Mouse (Mus musculus): ENCODE data around the gene Slc26a9.

DNA sequence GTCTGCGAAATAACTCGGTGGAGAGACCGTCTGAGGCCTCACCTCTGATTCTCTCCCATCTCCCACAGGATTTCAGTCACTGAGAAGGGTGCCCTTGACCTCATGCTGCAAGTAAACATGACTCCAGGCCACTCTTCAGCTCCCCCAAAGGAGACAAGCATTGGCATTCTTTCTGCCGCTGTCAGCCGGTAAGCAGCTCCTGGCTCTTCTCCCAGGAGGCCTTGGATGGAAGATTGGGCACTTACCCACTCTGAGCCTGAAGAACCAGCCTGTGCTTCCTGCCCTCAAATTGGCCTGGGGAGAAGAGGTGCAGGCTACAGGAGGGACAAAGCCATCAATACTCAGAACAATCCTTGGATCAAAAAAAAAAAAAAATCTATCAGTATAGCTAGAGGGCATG, 58.8 kb downstream of the Slc26a9 start:
- TF ChIP-seq CTCF (IDR thresholded peaks at IDR 0.05; ENCODE audit: low read depth, low read length) = no peak
- TF ChIP-seq POLR2A (IDR thresholded peaks at IDR 0.05; ENCODE audit: extremely low read depth, insufficient read depth, low read length) = no peak
